Mouse (Mus musculus): ENCODE results near the gene Flrt2.

GRCm38 (mm10) chr12:95790146-95790545, 98.1 kb downstream of the Flrt2 start:
- TF ChIP-seq CTCF (IDR thresholded peaks at IDR 0.05; ENCODE audit: insufficient read depth, low read length) (no peak), POLR2A (IDR thresholded peaks at IDR 0.05; ENCODE audit: borderline replicate concordance, extremely low read depth, low read depth, low read length) (no peak)

Measured in lung, adult 2 months (tissue).